Mouse (Mus musculus): ENCODE results near the gene Aak1. TPM values are rescaled to one million over a fixed set of nuclear protein-coding genes. Genes with fewer than 3 reads are reported as not detected.
A peak's percentile ranks its signal among the peaks of the same experiment; 100 is the strongest.

The Aak1 gene
- total and polyA plus RNA-seq, 2 experiments, result 2.6 to 7.2 TPM

DNA sequence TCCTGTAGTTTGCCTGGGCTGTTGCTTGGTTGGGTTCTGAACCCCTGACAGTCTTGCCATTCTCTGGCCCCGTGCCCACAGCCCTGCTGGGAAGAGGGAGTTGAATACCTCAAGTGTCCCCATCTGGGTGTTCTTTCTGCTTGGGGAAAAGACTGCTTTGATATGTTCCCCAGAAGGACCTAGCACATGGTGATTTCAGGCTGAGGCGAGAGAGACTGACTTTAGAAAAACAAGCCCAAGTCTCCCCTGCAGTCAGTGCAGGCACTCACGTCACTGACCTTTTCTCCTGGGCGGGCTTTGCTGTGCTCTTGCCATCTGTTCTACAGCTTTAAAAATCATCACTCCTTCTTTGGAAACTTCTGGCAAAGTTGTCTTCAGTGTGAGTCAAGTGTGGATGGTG lies 67.9 kb downstream of the Aak1 start:
- no peak for DNase-seq (ENCODE audit: extremely low read depth, low read depth, low spot score)
- no peaks in the 10 kb centered on the region for H3K79me2 ChIP-seq (ENCODE audit: control insufficient read depth, insufficient read depth, low read length)
- WGBS, result 88% methylated on average over 4 of the region's 4 CpGs
- no peak overlapping the region for H3K27ac ChIP-seq (replicated peaks; ENCODE audit: insufficient read depth, low read depth, low read length)
- H3K9ac ChIP-seq (ENCODE audit: low read depth, low read length), result no peak overlapping the region
- H3K36me3 ChIP-seq (ENCODE audit: control insufficient read depth, insufficient read depth, low read length), result no peaks in the 10 kb centered on the region
- TF ChIP-seq CTCF (IDR thresholded peaks at IDR 0.05; ENCODE audit: low read depth, low read length) (no peak), POLR2A (IDR thresholded peaks at IDR 0.05; ENCODE audit: extremely low read depth, insufficient read depth, low read length) (no peak)
- no peaks in the 10 kb centered on the region for H3K27me3 ChIP-seq (ENCODE audit: control insufficient read depth, insufficient read depth, low read length)
- H3K4me1 ChIP-seq (ENCODE audit: control insufficient read depth, insufficient read depth, low read length), result peaks cover 1% of the 10 kb centered on the region; the same call in 1 of the 2 replicates
- no peak overlapping the region for H3K4me3 ChIP-seq (ENCODE audit: insufficient read depth, low read depth, low read length)

DNA sequence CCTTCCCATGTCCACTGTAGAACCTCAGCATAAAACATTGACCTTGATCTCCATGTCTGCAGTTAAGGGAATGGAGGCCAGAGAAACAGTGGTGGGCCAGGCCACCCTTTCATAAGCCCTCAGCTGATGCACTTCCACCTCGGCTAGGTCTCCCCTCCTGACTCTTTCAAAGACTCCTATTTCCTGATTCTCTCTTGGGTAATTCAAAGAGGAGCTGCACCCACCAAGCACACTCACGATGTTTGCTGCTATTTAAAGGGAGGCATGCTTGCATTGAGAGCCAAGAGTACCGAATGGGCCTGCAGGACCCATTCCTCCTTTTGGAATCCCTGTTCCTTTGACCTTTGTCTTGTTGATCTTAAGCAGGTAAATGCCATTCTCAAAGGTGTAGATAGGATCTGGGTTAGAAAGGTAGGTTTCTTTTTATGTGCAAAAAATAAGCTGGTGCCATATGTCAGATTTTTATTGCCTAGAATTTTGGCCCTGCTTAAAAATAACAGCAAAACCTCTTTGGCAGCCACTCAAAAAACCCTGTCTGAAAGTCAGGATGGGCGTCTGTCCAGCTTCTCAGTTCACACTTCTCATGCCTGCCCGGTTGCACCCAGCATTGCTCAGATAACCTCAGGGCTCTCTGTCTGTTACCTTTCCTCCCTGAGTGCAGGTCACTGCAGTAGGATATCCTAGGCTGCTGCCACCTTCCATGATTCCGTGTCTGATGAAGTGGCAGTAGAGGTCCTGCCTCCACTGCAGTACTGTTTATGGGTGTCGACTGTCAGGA lies 68.9 kb downstream of the Aak1 start:
- TF ChIP-seq POLR2A (IDR thresholded peaks at IDR 0.05; ENCODE audit: extremely low read depth, insufficient read depth, low read length), result no peak
- no peak for TF ChIP-seq CTCF (IDR thresholded peaks at IDR 0.05; ENCODE audit: low read depth, low read length)
- H3K9ac ChIP-seq (ENCODE audit: low read depth, low read length), result no peak overlapping the region
- no peaks in the 10 kb centered on the region for H3K36me3 ChIP-seq (ENCODE audit: control insufficient read depth, insufficient read depth, low read length)
- WGBS, result 48% methylated on average over 7 of the region's 7 CpGs
- no peak overlapping the region for H3K27ac ChIP-seq (replicated peaks; ENCODE audit: insufficient read depth, low read depth, low read length)
- peaks cover 1% of the 10 kb centered on the region; the same call in 1 of the 2 replicates for H3K4me1 ChIP-seq (ENCODE audit: control insufficient read depth, insufficient read depth, low read length)
- H3K79me2 ChIP-seq (ENCODE audit: control insufficient read depth, insufficient read depth, low read length), result no peaks in the 10 kb centered on the region
- no peaks in the 10 kb centered on the region for H3K27me3 ChIP-seq (ENCODE audit: control insufficient read depth, insufficient read depth, low read length)
- peak; percentile 41 for DNase-seq (ENCODE audit: extremely low read depth, low read depth, low spot score)
- no peak overlapping the region for H3K4me3 ChIP-seq (ENCODE audit: insufficient read depth, low read depth, low read length)

DNA sequence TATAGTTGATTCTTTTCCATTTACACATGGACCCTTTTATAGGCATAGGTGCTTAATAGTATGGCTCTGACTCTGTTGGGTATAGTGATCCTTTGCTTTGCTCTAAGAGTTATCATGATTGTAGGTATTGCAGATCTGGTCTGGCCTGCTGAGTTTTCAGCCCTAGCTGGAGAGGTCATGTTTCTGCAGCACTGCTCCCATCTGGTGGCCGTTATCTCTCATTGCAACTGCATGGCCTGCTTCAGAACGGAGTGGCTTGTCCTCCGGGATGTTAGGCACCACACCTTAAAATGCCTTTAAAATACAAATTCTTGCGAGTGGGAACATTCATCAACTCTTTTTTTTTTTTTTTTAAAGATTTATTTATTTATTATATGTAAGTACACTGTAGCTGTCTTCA lies 72.6 kb downstream of the Aak1 start:
- no peak overlapping the region for H3K27ac ChIP-seq (replicated peaks; ENCODE audit: insufficient read depth, low read depth, low read length)
- 13% methylated on average over 4 of the region's 4 CpGs for WGBS
- peak; percentile 54 for DNase-seq (ENCODE audit: extremely low read depth, low read depth, low spot score)

DNA sequence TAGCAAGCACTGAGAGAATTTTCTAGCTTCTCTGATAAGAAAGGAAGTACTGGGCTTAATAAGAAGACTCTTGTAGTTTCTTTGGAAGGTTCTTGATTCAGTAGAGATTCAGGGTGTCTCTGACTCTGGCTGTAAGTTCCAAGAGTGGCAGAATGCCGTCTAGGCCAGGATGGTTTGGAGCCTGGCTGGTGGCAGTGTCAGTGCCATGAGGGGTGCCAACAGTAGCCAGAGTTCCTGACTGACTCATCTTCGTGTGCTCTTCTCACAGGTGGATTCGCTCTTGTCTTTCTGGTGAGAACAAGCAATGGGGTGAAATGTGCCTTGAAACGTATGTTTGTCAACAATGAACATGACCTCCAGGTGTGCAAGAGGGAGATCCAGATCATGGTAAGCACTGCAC lies 75.4 kb downstream of the Aak1 start:
- 95% methylated on average over 4 of the region's 4 CpGs for WGBS
- H3K27ac ChIP-seq (replicated peaks; ENCODE audit: insufficient read depth, low read depth, low read length), result no peak overlapping the region
- TF ChIP-seq POLR2A (IDR thresholded peaks at IDR 0.05; ENCODE audit: extremely low read depth, insufficient read depth, low read length), result no peak
- TF ChIP-seq CTCF (IDR thresholded peaks at IDR 0.05; ENCODE audit: low read depth, low read length), result no peak
- no peak overlapping the region for H3K9ac ChIP-seq (ENCODE audit: low read depth, low read length)
- 0 out of 2 replicates have a peak, but pooled peaks cover 2% of the 10 kb centered on the region for H3K79me2 ChIP-seq (ENCODE audit: control insufficient read depth, insufficient read depth, low read length)
- H3K27me3 ChIP-seq (ENCODE audit: control insufficient read depth, insufficient read depth, low read length), result no peaks in the 10 kb centered on the region
- peaks cover 8% of the 10 kb centered on the region for H3K36me3 ChIP-seq (ENCODE audit: control insufficient read depth, insufficient read depth, low read length)
- no peaks in the 10 kb centered on the region for H3K4me1 ChIP-seq (ENCODE audit: control insufficient read depth, insufficient read depth, low read length)
- no peak for DNase-seq (ENCODE audit: extremely low read depth, low read depth, low spot score)
- no peak overlapping the region for H3K4me3 ChIP-seq (ENCODE audit: insufficient read depth, low read depth, low read length)

More for the DNA sequence above, 72.6 kb downstream of the Aak1 start:
- TF ChIP-seq CTCF (IDR thresholded peaks at IDR 0.05; ENCODE audit: low read depth, low read length) (peak; percentile 97), POLR2A (IDR thresholded peaks at IDR 0.05; ENCODE audit: extremely low read depth, insufficient read depth, low read length) (no peak)
- 0 out of 2 replicates have a peak, but pooled peaks cover 2% of the 10 kb centered on the region for H3K79me2 ChIP-seq (ENCODE audit: control insufficient read depth, insufficient read depth, low read length)
- H3K4me3 ChIP-seq (ENCODE audit: insufficient read depth, low read depth, low read length), result no peak overlapping the region
- no peak overlapping the region for H3K9ac ChIP-seq (ENCODE audit: low read depth, low read length)
- peaks cover 6% of the 10 kb centered on the region for H3K36me3 ChIP-seq (ENCODE audit: control insufficient read depth, insufficient read depth, low read length)
- no peaks in the 10 kb centered on the region for H3K27me3 ChIP-seq (ENCODE audit: control insufficient read depth, insufficient read depth, low read length)
- peaks cover 1% of the 10 kb centered on the region; the same call in 1 of the 2 replicates for H3K4me1 ChIP-seq (ENCODE audit: control insufficient read depth, insufficient read depth, low read length)

DNA sequence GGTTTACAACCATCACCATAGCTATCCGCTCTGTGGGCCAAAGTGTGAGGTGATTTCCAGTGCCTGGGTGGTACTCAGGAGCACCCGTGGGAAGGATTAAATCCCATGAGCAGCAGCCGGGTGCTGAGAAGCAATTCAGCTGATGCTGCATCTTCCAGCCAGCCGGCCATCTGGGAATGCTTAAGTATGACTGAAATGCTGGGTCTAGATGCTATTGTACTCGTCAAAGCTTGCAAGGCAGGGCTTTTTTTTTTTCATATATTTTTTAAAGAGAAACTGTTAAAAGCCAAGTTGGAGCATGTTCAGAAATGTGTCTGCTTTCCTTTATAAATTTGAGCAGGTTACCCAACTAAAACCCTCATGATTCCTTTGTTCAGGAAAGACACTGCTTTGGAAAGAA lies 85.2 kb downstream of the Aak1 start:
- no peaks in the 10 kb centered on the region for H3K79me2 ChIP-seq (ENCODE audit: control insufficient read depth, insufficient read depth, low read length)
- H3K9ac ChIP-seq (ENCODE audit: low read depth, low read length), result no peak overlapping the region
- H3K27ac ChIP-seq (replicated peaks; ENCODE audit: insufficient read depth, low read depth, low read length), result no peak overlapping the region
- TF ChIP-seq CTCF (IDR thresholded peaks at IDR 0.05; ENCODE audit: low read depth, low read length), result no peak
- 87% methylated on average over 5 of the region's 5 CpGs for WGBS
- no peak overlapping the region for H3K4me3 ChIP-seq (ENCODE audit: insufficient read depth, low read depth, low read length)
- H3K27me3 ChIP-seq (ENCODE audit: control insufficient read depth, insufficient read depth, low read length), result no peaks in the 10 kb centered on the region
- H3K36me3 ChIP-seq (ENCODE audit: control insufficient read depth, insufficient read depth, low read length), result peaks cover 15% of the 10 kb centered on the region; the same call in 1 of the 2 replicates
- no peak for DNase-seq (ENCODE audit: extremely low read depth, low read depth, low spot score)
- H3K4me1 ChIP-seq (ENCODE audit: control insufficient read depth, insufficient read depth, low read length), result no peaks in the 10 kb centered on the region

DNA sequence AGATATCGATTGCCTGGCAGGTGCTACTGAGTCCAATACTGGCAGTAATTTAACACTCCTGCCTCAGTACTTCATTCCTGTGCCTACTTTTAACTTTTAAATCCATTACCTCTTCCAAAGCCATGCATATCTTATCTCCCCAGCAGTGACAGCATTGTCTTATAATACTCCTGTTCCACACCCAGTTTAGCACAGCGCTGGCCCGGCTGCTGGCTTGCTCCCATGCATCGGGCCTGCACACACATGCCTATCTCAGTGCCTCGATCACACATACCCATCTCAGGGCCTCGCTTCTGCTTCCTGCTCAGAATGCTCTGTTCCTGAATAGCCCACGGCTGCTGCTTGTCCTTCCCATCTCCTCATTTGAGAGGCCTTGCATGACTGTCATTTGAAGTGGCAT lies 90.5 kb downstream of the Aak1 start:
- no peak overlapping the region for H3K4me3 ChIP-seq (ENCODE audit: insufficient read depth, low read depth, low read length)
- H3K36me3 ChIP-seq (ENCODE audit: control insufficient read depth, insufficient read depth, low read length), result peaks cover 25% of the 10 kb centered on the region
- no peaks in the 10 kb centered on the region for H3K79me2 ChIP-seq (ENCODE audit: control insufficient read depth, insufficient read depth, low read length)
- no peaks in the 10 kb centered on the region for H3K27me3 ChIP-seq (ENCODE audit: control insufficient read depth, insufficient read depth, low read length)
- H3K4me1 ChIP-seq (ENCODE audit: control insufficient read depth, insufficient read depth, low read length), result no peaks in the 10 kb centered on the region
- TF ChIP-seq POLR2A (IDR thresholded peaks at IDR 0.05; ENCODE audit: extremely low read depth, insufficient read depth, low read length) (no peak), CTCF (IDR thresholded peaks at IDR 0.05; ENCODE audit: low read depth, low read length) (no peak)
- no peak for DNase-seq (ENCODE audit: extremely low read depth, low read depth, low spot score)
- H3K9ac ChIP-seq (ENCODE audit: low read depth, low read length), result no peak overlapping the region
- no peak overlapping the region for H3K27ac ChIP-seq (replicated peaks; ENCODE audit: insufficient read depth, low read depth, low read length)
- WGBS, result 86% methylated on average over 7 of the region's 7 CpGs
